Mouse (Mus musculus): ENCODE data around the gene Nupr1. TPM values are rescaled to one million over a fixed set of nuclear protein-coding genes. Genes with fewer than 3 reads are reported as not detected.

Gene Nupr1
- 10 to 100 TPM; 14.9 to 19.9 TPM for total RNA-seq (2021)
- long read RNA-seq, experiment 1, transcript Nupr1-201 (3 exons, 829 nt) = major isoform, 19 of 21 reads
- long read RNA-seq, experiment 1, partial matches to known transcripts = 0 of 21 reads
- long read RNA-seq, experiment 1, other reads (novel, unspliced or antisense) = 2 of 21 reads
- long read RNA-seq, experiment 2, transcript Nupr1-201 (3 exons, 829 nt) = major isoform, 22 of 23 reads
- long read RNA-seq, experiment 2, partial matches to known transcripts = 0 of 23 reads
- long read RNA-seq, experiment 2, other reads (novel, unspliced or antisense) = 1 of 23 reads

- no peak for DNase-seq
Measured at GRCm38 (mm10) chr7:126630824-126631518, at the start of gene Nupr1. Gene Nupr1 (minus strand): TSS chr7:126630861.

GRCm38 (mm10) chr7:126679683-126680082, 49.0 kb upstream of the Nupr1 start:
- no peak for DNase-seq

GRCm38 (mm10) chr7:126678545-126679341, 48.1 kb upstream of the Nupr1 start:
- no peak for DNase-seq

GRCm38 (mm10) chr7:126676631-126677220, 46.1 kb upstream of the Nupr1 start:
- no peak for DNase-seq

- peak; percentile 66 for DNase-seq
Measured at GRCm38 (mm10) chr7:126676207-126676606, 45.5 kb upstream of the Nupr1 start, which contains the start of gene Sult1a1. Gene Sult1a1 (minus strand): TSS chr7:126676432.

- DNase-seq = no peak
Measured at GRCm38 (mm10) chr7:126675104-126675503, 44.4 kb upstream of the Nupr1 start.

GRCm38 (mm10) chr7:126672111-126672510, 41.5 kb upstream of the Nupr1 start:
- no peak for DNase-seq

- no peak for DNase-seq
Measured at GRCm38 (mm10) chr7:126670152-126670551, 39.5 kb upstream of the Nupr1 start.

- peak; percentile 14 for DNase-seq
Measured at GRCm38 (mm10) chr7:126668452-126668851, 37.8 kb upstream of the Nupr1 start.

GRCm38 (mm10) chr7:126667495-126668090, 36.9 kb upstream of the Nupr1 start:
- DNase-seq = no peak

GRCm38 (mm10) chr7:126665269-126665668, 34.6 kb upstream of the Nupr1 start:
- DNase-seq = peak; percentile 47

- no peak for DNase-seq
Measured at GRCm38 (mm10) chr7:126663646-126664045, 33.0 kb upstream of the Nupr1 start.

GRCm38 (mm10) chr7:126659771-126660170, 29.1 kb upstream of the Nupr1 start:
- DNase-seq = peak; percentile 40

GRCm38 (mm10) chr7:126657522-126657921, 26.9 kb upstream of the Nupr1 start:
- no peak for DNase-seq

- no peak for DNase-seq
Measured at GRCm38 (mm10) chr7:126655695-126656094, 25.0 kb upstream of the Nupr1 start.

- no peak for DNase-seq
Measured at GRCm38 (mm10) chr7:126653991-126654390, 23.3 kb upstream of the Nupr1 start.

GRCm38 (mm10) chr7:126650852-126651251, 20.2 kb upstream of the Nupr1 start:
- DNase-seq = no peak

- peak; percentile 97 for DNase-seq
Measured at GRCm38 (mm10) chr7:126649231-126650051, 18.8 kb upstream of the Nupr1 start, which contains the start of gene Sgf29. Gene Sgf29 (plus strand): TSS chr7:126649309.

- DNase-seq = no peak
Measured at GRCm38 (mm10) chr7:126648486-126648885, 17.8 kb upstream of the Nupr1 start.

GRCm38 (mm10) chr7:126645708-126646107, 15.0 kb upstream of the Nupr1 start:
- DNase-seq = no peak

GRCm38 (mm10) chr7:126644914-126645313, 14.3 kb upstream of the Nupr1 start:
- no peak for DNase-seq
